Mouse (Mus musculus) bone marrow macrophage, adult 2 months (primary cell): ENCODE data around the gene Pxt1.

Experiments used
- CTCF ChIP-seq: IDR thresholded peaks from 2 replicates; pipeline ENCODE4 v1.5.1; 2012; ENCODE audit warnings: low read depth, mild to moderate bottlenecking, low read length, moderate library complexity
- POLR2A ChIP-seq: IDR thresholded peaks from 2 replicates; pipeline ENCODE4 v1.6.1; 2012; ENCODE audit warnings: mild to moderate bottlenecking, low read depth, low read length, borderline replicate concordance

DNA sequence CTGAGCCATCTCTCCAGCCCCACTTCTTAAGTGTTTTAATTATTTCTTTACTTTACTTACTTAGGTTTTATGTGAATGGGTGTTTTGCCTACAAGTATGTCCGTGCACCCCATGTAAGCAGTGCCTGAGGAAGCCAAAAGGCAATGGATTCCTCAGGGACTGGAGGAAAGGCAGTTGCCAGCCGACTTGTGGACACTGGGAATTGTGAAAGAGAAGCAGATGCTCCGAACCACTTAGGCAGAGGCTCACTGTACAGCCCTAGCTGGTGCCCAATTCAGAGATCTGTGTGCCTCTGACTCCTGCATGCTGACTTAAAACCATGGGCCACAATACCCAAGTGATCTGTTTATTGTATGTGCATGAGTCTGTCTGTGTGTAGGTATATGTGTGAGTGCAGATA lies 45.4 kb upstream of the Pxt1 start:
- TF ChIP-seq POLR2A (no peak), CTCF (no peak)
